Mouse (Mus musculus) mature B cell (primary cell): Measurements from ENCODE around the gene Psmd13.

Experiments
- in situ Hi-C: fragments of 300-500 bp; cut with MboI; formaldehyde crosslinking; loops from 2 replicates; pipeline ENCODE4 v1.14.3; 2019

The Psmd13 gene

DNA sequence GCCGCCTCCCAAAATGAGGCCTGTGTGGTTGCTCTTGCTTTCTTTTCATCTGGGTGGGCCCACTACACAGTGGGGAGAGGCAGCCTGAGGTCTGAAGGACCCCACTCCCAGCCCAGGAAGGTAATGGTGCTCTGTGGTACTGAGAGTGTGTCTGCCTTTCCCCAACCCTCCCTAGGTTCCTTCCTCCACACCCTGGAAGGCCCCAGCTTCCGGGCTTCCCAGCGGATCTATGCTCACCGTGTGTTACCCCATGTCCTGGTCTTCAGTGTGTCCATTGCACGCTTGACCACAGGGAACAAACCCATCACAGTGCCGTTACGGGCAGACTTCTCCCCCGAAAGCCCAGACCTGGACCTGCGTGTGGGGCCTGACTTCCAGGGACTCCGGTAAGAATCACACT is 61.0 kb downstream of the Psmd13 start:
- in situ Hi-C loops = no loop called here

DNA sequence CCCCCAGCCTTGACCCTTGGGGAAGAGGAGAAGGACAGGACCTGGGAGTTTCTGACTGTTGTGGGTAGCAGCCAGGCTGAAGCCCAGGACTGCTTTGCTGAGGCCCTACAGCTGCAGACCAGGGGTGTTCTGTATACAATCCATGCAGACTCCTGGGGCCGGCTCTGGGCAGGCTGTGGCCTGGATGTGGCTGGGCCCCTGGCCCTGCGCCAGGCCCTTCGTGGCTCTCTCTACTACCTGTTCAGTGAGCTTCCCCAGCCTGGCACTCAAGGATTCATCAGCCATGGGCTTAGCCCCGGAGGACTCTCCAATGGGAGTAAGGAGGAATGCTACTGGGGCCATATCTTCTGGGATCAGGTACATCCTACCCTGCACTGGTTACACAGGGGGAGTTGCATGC is 61.6 kb downstream of the Psmd13 start:
- in situ Hi-C loops = no loop called here

DNA sequence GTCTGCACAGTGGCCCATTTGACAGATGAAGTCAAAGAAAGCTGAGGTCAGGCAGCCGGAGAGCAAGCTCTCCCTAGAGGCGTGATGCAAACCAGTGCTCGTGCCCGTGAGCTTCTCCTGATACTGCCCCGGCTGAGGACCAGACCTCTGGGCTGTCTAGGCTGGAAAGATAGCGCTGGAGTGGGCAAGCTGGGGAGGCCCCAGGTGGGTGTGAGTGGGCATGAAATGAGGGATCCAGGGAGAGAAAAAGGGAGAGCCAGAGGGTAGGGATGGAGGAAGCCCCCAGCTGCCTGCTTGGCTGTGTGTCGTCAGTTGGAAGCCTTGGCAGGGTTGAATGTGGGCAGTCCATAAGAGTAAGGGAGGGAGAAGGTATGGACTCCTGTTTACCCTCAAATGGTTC is 62.5 kb downstream of the Psmd13 start:
- in situ Hi-C loops = no loop called here

GRCm38 (mm10) chr7:140945247-140945646 is 63.5 kb downstream of the Psmd13 start:
- in situ Hi-C loops = no loop called here

GRCm38 (mm10) chr7:140946311-140946710 is 64.5 kb downstream of the Psmd13 start:
- in situ Hi-C loops = no loop called here

DNA sequence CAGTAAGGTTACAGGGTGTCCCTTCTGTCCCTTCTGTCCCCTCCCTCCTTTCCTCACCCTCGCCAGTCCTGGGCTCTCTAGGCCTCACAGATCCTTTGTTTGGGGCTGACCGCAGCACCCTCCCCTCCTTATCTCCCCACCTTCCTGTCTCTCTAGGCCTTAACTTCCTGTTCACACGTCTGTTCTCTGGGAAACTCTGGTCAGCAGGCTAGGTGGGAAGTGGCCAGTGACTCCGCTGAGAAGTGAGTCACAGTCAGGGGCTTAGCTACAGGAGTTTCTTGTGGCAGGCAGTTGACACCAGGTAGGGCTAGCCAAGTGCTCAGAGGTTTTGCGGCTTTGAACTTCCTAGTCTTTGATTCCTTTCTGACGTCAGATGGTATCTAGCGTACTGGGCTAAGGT is 65.2 kb downstream of the Psmd13 start:
- in situ Hi-C loops = no loop called here

DNA sequence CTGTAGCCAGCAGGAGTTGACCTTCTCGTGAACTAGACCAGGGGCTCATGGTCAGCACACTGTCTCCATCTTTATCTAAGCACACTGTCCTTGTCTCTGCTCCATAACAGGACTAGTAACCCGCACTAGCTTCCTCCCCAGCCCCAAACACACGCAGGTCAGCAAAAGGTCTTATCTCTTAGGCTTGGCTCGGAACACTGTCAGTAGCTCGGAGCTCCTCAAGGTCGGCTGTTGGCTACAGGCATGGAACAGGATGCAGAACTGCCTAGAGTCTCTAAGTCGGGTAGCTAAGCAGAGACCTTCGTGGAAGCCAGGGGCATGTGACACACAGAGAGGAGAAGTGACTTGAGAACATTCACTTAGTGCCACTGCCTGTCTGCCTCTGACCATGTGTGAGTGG is 66.4 kb downstream of the Psmd13 start:
- in situ Hi-C loops = no loop called here
